10 mouse cellular contexts compared by ENCODE assay signal in genomic region chr12:80407824-80408223, GRCm38 (mm10). TPM values are rescaled to one million over a fixed set of nuclear protein-coding genes. Genes with fewer than 3 reads are reported as not detected.
DNase-seq lines count a peak whose midpoint lies in the region; ATAC-seq and TF ChIP-seq lines count a peak whose summit lies in the region.
"Had no signal": no experiment of that assay in that cellular context is flagged by ENCODE, and none has a peak within 500 bp of the region (broad histone marks: within the 10 kb centered on the region; RNA-seq: fewer than 3 reads in every experiment).

No protein-coding gene starts in this region.

- no peak overlapping the region for H3K9ac ChIP-seq in heart, adult 2 months (ENCODE audit: low read depth, low read length)
- no peak overlapping the region for H3K9ac ChIP-seq in lung, postnatal 0 days (replicated peaks; ENCODE audit: low read depth)
- H3K9ac ChIP-seq: embryonic facial prominence, embryonic 12.5 days; lung, embryonic 15.5 days had no signal

- no peak overlapping the region for H3K27ac ChIP-seq in heart, adult 2 months
- H3K27ac ChIP-seq in lung, postnatal 0 days (ENCODE audit: low read length), result no peak overlapping the region
- H3K27ac ChIP-seq: embryonic facial prominence, embryonic 12.5 days; lung, embryonic 15.5 days had no signal

- WGBS in heart, adult 2 months, result 69% methylated on average over 3 of the region's 3 CpGs
- WGBS in lung, postnatal 0 days, result 57% methylated on average over 3 of the region's 3 CpGs

- H3K4me1 ChIP-seq in heart, adult 2 months (ENCODE audit: control insufficient read depth, insufficient read depth, low read length), result no peaks in the 10 kb centered on the region; the same call in 1 of the 2 replicates
- no peaks in the 10 kb centered on the region for H3K4me1 ChIP-seq in lung, postnatal 0 days (ENCODE audit: insufficient read depth, low read depth, low read length)
- H3K4me1 ChIP-seq: embryonic facial prominence, embryonic 12.5 days; lung, embryonic 15.5 days had no signal

- no peak for ATAC-seq in lung, postnatal 0 days

- peak; percentile 69 for TF ChIP-seq CTCF in heart, adult 2 months (IDR thresholded peaks at IDR 0.05)
- peak; percentile 70 for TF ChIP-seq CTCF in lung, postnatal 0 days (IDR thresholded peaks at IDR 0.05)

- no peaks in the 10 kb centered on the region for H3K9me3 ChIP-seq in lung, postnatal 0 days (ENCODE audit: low read length)
- H3K9me3 ChIP-seq: embryonic facial prominence, embryonic 12.5 days; lung, embryonic 15.5 days had no signal

- no peak for TF ChIP-seq POLR2A in heart, adult 2 months (IDR thresholded peaks at IDR 0.05; ENCODE audit: insufficient read depth, low read depth, low read length)

- H3K4me2 ChIP-seq in lung, postnatal 0 days (replicated peaks; ENCODE audit: low read depth, low read length), result no peak overlapping the region
- H3K4me2 ChIP-seq: embryonic facial prominence, embryonic 12.5 days; lung, embryonic 15.5 days had no signal

- no peaks in the 10 kb centered on the region; the same call in 1 of the 2 replicates for H3K79me2 ChIP-seq in heart, adult 2 months (replicated peaks; ENCODE audit: control insufficient read depth, insufficient read depth, low read length)

- no peak overlapping the region for H3K4me3 ChIP-seq in heart, adult 2 months
- no peak overlapping the region for H3K4me3 ChIP-seq in lung, postnatal 0 days (ENCODE audit: low read depth, low read length)
- H3K4me3 ChIP-seq: embryonic facial prominence, embryonic 12.5 days; lung, embryonic 15.5 days had no signal

- no peaks in the 10 kb centered on the region for H3K27me3 ChIP-seq in heart, adult 2 months (ENCODE audit: control insufficient read depth, insufficient read depth, low read length)
- H3K27me3 ChIP-seq in lung, postnatal 0 days (replicated peaks; ENCODE audit: insufficient read depth, low read length), result no peaks in the 10 kb centered on the region
- H3K27me3 ChIP-seq: embryonic facial prominence, embryonic 12.5 days; lung, embryonic 15.5 days had no signal

- H3K36me3 ChIP-seq in heart, adult 2 months (ENCODE audit: control insufficient read depth, insufficient read depth, low read length), result peaks cover 2% of the 10 kb centered on the region; the same call in 1 of the 2 replicates
- no peaks in the 10 kb centered on the region for H3K36me3 ChIP-seq in lung, postnatal 0 days (ENCODE audit: insufficient read depth, low read length)

- no peak for TF ChIP-seq EP300 in heart, adult 2 months (IDR thresholded peaks at IDR 0.05; ENCODE audit: insufficient read depth, low read depth, low read length)
- no peak for TF ChIP-seq EP300 in lung, postnatal 0 days (IDR thresholded peaks at IDR 0.05)

- intact Hi-C loops in heart, adult 2 months (cut with DNase I), result loop anchor here (5.0 kb wide), 1 partner anchor 34 kb away; no protein-coding TSS in a partner anchor

- DNase-seq in heart, adult 2 months, result peak; percentile 20 to 38
- DNase-seq in heart, adult 9 months (ENCODE audit: low spot score in 2 of 2), result no peak
- DNase-seq in right cerebral cortex, postnatal 4 days, result peak; percentile 47
- DNase-seq in right cerebral cortex, postnatal 10 days (ENCODE audit: low spot score in 2 of 2), result no peak
- peak; percentile 27 for DNase-seq in embryo, embryonic 11.5 days (ENCODE audit: low read depth, low spot score)
- DNase-seq in lung, postnatal 0 days (ENCODE audit: low spot score), result peak; percentile 20
- DNase-seq in testis, postnatal 10 days (ENCODE audit: low spot score), result peak; percentile 60
- DNase-seq in cerebellum, adult 11-12 months, result no peak

RNA-seq across cellular contexts. Expression of gene Dcaf5, which starts 28.6 kb away (rescaled TPM):
- 10 to 100 TPM; 32.4 to 38.1 TPM for total RNA-seq in heart, adult 2 months (2021)
- polyA plus RNA-seq in heart, adult 2 months (2012; rRNA removed), result 15.9 and 24.9 TPM in 2 replicates
- polyA plus RNA-seq in lung, postnatal 0 days (2015; fragmentation: Nextera tagmentation; extraction: Ambion mirVana), result 7.7 and 8.3 TPM in 2 replicates

RNA-seq across cellular contexts. Expression of gene Exd2, which starts 55.1 kb away (rescaled TPM):
- total RNA-seq in heart, adult 2 months (2021), result 10 to 100 TPM; 12.9 to 16.8 TPM
- polyA plus RNA-seq in heart, adult 2 months (2012; rRNA removed), result 10.2 and 16.4 TPM in 2 replicates
- polyA plus RNA-seq in lung, postnatal 0 days (2015; fragmentation: Nextera tagmentation; extraction: Ambion mirVana), result 10.6 and 14.1 TPM in 2 replicates

Comparison
In these comparisons a context has a peak if more than half of its experiments do, and no peak if none do; other contexts are left out.
1. DNase-seq: peak in heart, adult 2 months (2 of 2), right cerebral cortex, postnatal 4 days (single experiment), embryo, embryonic 11.5 days (single experiment), lung, postnatal 0 days (single experiment) and testis, postnatal 10 days (single experiment); none in heart, adult 9 months (0 of 2), right cerebral cortex, postnatal 10 days (0 of 2) and cerebellum, adult 11-12 months (single experiment).